Mouse (Mus musculus) T-helper 17 cell (primary cell): ENCODE results near the gene Tgm3.

Source experiments
- in situ Hi-C, 2 experiments: fragments of 300-600 bp; cut with MboI, MseI; formaldehyde crosslinking; loops; 1 replicate in 1 of 2; 2 replicates in 1 of 2; pipeline ENCODE4 v1.15.1; 2025; ENCODE audit warnings: high pct_unique_total_duplicates in 2 of 2

Gene Tgm3

DNA sequence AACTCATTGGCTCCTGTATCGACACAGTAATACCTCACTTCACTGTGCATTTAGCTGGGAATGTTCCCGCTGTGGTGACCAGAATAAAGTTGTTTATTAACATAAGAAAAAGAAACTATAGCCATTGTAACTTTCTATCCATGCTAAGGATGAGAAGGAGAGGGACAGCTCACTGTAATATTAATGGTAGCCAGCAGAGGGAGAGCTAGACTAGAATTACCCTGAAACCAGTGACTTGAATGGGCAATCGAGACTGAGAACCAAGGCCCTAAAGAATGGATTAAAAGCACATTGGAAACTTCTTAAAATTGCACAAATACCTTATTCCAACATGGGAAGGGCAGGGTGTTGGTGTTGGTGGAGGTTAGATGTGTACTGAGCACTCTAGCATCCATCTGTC, 56.1 kb downstream of the Tgm3 start:
- in situ Hi-C loops: no loop called here

DNA sequence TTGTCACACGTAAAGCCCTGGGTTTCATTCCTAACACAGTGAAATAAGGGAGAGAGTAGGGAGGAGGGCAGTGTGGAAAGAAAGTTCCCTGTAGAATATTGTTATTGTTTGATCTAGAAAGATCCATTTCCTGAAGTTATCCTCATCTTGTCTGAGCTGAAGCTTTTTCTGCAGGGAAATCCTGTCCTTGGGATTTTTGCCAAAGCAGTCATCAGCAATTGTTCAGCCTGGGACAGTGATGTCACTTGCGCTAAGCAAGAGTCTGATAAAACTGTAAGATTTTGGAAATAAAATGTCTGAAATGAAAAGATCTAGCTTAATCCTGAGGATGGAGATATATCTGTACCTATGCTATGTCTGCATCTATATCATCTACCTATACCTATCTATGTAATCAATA, 58.2 kb downstream of the Tgm3 start:
- in situ Hi-C loops: loop anchor here in 1 of 2 experiments (5.0 kb wide), 1 partner anchor 177 kb away; no protein-coding TSS in a partner anchor
